Mouse (Mus musculus) forebrain, embryonic 10.5 days (tissue): ENCODE results near the gene Dgkg. TPM values are rescaled to one million over a fixed set of nuclear protein-coding genes. Genes with fewer than 3 reads are reported as not detected.

Source experiments
- DNase-seq: peaks from one replicate; pipeline ENCODE4 v3.0.0-alpha.2; 2017; ENCODE audit warnings: low spot score; ENCODE audit errors: extremely low spot score
- H3K27ac ChIP-seq: fragments of 300-500 bp; sonication (generic); 2 replicates; pipeline ENCODE4 v1.5.1; 2016; ENCODE audit warnings: mild to moderate bottlenecking
- H3K27me3 ChIP-seq: fragments of 300-500 bp; sonication (generic); 2 replicates; pipeline ENCODE4 v1.6.1; 2016; ENCODE audit warnings: mild to moderate bottlenecking; ENCODE audit not compliant: poor library complexity, severe bottlenecking
- H3K36me3 ChIP-seq: fragments of 300-500 bp; sonication (generic); replicated peaks from 2 replicates; pipeline ENCODE4 v1.6.1; 2016; ENCODE audit warnings: mild to moderate bottlenecking, moderate library complexity
- H3K4me1 ChIP-seq: fragments of 300-500 bp; sonication (generic); 2 replicates; pipeline ENCODE4 v1.6.1; 2016
- H3K4me3 ChIP-seq: fragments of 300-500 bp; sonication (generic); 2 replicates; pipeline ENCODE4 v1.5.1; 2016; ENCODE audit warnings: mild to moderate bottlenecking, moderate library complexity
- H3K9me3 ChIP-seq: fragments of 300-500 bp; sonication (generic); 2 replicates; pipeline ENCODE4 v1.6.1; 2016; ENCODE audit warnings: mild to moderate bottlenecking, moderate library complexity
- WGBS: fragments of 180-500 bp; shearing (Covaris S2); methylation state at CpG from one replicate; pipeline ENCODE4 v1.1.7; 2016; 5-methylcytosine and 5-hydroxymethylcytosine counted together
- polyA plus RNA-seq: library from polyadenylated mRNA; unstranded; fragments of >200 nt; fragmentation: Nextera tagmentation; extraction: Ambion mirVana; gene quantifications from 2 replicates; pipeline ENCODE4 v1.2.1, GENCODE M21; 2016

Gene Dgkg
- polyA plus RNA-seq, 1 experiment from 2014 or later = 0.15 TPM

DNA sequence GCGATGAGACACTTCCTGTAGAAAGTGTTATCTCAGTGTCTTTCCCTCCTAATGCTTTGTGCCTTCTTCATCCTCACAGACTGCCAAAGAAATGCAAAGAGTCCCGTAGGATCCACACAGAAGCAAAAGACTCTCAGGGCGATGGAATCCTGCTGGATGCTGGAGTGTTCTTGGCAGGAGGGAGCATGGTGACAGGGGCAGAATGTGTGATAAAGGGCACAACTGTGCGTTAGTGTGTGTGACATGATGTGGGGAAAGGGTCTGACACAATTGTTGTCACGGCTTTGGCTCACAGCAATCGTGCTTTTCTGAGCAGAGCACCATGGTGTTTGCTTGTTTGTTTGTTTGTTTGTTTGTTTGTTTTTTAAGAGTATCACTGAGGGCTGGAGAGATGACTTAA is 208.9 kb downstream of the Dgkg start:
- WGBS = 89% methylated on average over 6 of the region's 6 CpGs
- H3K4me3 ChIP-seq = no peak overlapping the region

DNA sequence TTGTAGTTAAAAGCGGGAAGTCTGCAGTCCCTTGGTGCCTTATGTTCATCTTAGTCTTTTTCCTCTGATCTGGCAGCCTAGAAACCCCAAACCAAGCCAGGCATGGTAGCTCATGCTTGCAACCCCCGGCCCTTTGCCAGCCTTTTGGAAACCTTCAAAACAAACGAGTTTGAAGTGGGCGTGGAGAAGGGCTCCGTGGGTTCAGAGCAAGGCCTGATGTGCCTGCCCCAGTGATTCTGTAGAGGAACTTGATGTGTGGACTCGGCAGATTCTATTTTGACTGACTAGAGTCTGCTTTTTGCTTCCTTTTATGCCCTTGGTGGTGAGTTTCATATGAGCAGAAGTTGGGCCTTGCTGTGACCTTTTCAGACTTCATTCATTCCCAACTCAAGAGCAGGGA is 212.2 kb downstream of the Dgkg start:
- H3K4me1 ChIP-seq = peaks cover 42% of the 10 kb centered on the region
- DNase-seq = no peak
- WGBS = 71% methylated on average over 6 of the region's 6 CpGs
- no peak overlapping the region for H3K27ac ChIP-seq
- H3K27me3 ChIP-seq = peaks cover 46% of the 10 kb centered on the region
- no peaks in the 10 kb centered on the region for H3K36me3 ChIP-seq
- no peak overlapping the region for H3K4me3 ChIP-seq
- H3K9me3 ChIP-seq = no peaks in the 10 kb centered on the region

More for the DNA sequence above, 208.9 kb downstream of the Dgkg start:
- DNase-seq = no peak
- peaks cover 13% of the 10 kb centered on the region for H3K4me1 ChIP-seq
- no peaks in the 10 kb centered on the region for H3K36me3 ChIP-seq
- H3K27ac ChIP-seq = no peak overlapping the region
- H3K27me3 ChIP-seq = peaks cover 17% of the 10 kb centered on the region
- no peaks in the 10 kb centered on the region for H3K9me3 ChIP-seq

DNA sequence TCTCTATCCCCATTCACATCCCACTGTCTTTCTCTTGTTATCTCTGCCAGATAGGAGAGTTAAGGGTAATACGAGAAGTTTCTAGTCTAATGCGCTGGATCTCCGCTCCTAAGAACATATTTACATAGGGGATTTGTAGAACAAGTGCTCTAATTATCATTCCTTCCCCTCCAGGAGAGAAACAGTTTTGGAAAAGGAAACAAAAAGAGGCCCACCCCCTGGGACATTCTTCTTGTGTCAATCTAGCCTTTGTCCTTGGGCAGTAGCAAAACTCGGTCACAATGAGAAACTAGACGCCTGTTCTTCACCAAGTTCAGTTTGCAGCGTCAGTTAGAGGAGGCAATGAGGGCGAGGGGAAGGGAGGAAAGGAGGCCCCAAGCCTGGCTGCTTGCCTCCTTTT is 214.8 kb downstream of the Dgkg start:
- H3K4me1 ChIP-seq = peaks cover 58% of the 10 kb centered on the region
- H3K9me3 ChIP-seq = no peaks in the 10 kb centered on the region
- DNase-seq = no peak
- no peaks in the 10 kb centered on the region for H3K36me3 ChIP-seq
- no peak overlapping the region for H3K27ac ChIP-seq
- 25% methylated on average over 7 of the region's 7 CpGs for WGBS
- peaks cover 56% of the 10 kb centered on the region for H3K27me3 ChIP-seq
- no peak overlapping the region for H3K4me3 ChIP-seq

DNA sequence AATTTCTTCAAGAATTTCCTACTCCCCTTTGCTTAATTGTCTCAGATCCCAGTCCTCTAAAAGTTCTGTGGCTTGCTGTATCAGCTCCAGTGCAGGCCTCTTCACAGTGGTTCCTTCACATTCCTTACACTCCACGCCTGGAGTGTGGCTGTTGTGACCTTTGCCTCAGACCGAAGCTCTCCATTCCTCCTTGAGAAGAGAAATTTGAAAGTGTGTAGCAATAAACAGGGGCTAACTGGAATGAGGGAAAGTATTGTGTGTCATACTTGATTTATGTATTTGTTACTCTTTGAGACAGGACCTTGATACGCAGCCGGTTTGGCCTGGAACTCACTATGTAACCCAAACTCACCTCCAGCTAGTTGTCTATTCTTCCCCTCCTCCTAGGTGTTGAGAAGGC is 215.7 kb downstream of the Dgkg start:
- no peak for DNase-seq
- WGBS = 84% methylated on average over 4 of the region's 4 CpGs
- Histone ChIP-seq H3K4me3 (no peak overlapping the region), H3K9me3 (no peaks in the 10 kb centered on the region), H3K4me1 (peaks cover 65% of the 10 kb centered on the region), H3K36me3 (no peaks in the 10 kb centered on the region), H3K27me3 (peaks cover 65% of the 10 kb centered on the region), H3K27ac (no peak overlapping the region)

DNA sequence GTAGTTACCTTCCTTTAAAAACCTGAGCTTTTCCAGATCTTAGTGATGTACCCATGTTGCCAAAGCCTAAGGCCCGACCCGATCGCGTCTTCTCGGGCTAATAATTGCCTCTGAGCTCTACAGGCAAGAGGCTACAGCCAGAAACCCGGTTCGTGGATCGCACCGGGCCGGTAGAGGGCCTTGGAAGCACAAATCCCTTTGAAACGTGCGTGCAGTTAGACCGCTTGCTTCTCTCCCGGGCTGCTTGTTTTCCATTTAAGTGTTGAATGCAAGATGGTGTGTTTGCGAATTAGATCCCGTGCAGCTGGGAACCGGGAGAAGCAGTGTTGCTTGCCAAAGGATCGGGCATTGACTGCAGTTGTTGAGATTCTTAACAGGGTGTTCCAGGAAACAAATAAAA is 216.8 kb downstream of the Dgkg start:
- H3K4me1 ChIP-seq = peaks cover 68% of the 10 kb centered on the region

DNA sequence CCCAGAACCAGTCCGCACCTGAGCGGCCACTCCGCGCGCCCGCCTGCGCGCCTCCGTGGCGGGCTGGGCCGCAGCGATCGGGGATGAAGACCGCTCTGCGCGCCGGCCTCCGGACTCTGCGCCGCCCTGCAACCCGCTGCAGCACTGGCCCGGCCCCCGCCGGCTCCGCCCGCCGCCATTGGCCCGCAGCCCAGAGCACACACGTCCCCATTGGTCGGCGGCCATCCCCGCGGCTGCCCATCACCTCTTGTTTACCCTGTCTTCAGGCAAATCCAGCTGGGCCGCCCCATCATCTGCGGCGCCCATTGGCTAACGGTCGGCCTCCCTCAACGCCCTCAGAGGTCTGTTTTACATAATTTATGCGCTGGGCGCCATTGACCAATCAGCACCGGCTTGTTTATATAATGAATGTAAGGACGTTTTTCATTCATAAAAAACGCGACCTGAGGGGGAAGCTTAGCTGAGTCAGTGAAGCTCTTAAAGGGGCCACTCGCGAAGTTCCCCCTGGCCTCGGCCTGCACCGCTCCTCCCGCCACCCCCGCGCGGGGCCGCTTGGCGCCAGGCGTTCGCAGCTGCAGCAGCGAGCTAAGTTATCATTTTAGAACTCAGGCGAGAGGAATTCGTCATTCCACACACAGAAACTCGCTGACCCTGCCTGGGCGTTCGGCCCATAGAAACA is 217.4 kb downstream of the Dgkg start, which contains the start of gene Etv5:
Gene Etv5 (minus strand): TSS at position 221 of the 679 bp plus-strand sequence.
- under 1% methylated on average over 63 of the region's 63 CpGs for WGBS

More for the DNA sequence above, 216.8 kb downstream of the Dgkg start:
- Histone ChIP-seq H3K9me3 (no peaks in the 10 kb centered on the region), H3K27me3 (peaks cover 75% of the 10 kb centered on the region), H3K4me3 (peak overlapping the region; percentile 84), H3K27ac (peak overlapping the region; percentile 78), H3K36me3 (peaks cover 6% of the 10 kb centered on the region; the same call in 1 of the 2 replicates)
- under 1% methylated on average over 18 of the region's 18 CpGs for WGBS
- DNase-seq = peak; percentile 68

DNA sequence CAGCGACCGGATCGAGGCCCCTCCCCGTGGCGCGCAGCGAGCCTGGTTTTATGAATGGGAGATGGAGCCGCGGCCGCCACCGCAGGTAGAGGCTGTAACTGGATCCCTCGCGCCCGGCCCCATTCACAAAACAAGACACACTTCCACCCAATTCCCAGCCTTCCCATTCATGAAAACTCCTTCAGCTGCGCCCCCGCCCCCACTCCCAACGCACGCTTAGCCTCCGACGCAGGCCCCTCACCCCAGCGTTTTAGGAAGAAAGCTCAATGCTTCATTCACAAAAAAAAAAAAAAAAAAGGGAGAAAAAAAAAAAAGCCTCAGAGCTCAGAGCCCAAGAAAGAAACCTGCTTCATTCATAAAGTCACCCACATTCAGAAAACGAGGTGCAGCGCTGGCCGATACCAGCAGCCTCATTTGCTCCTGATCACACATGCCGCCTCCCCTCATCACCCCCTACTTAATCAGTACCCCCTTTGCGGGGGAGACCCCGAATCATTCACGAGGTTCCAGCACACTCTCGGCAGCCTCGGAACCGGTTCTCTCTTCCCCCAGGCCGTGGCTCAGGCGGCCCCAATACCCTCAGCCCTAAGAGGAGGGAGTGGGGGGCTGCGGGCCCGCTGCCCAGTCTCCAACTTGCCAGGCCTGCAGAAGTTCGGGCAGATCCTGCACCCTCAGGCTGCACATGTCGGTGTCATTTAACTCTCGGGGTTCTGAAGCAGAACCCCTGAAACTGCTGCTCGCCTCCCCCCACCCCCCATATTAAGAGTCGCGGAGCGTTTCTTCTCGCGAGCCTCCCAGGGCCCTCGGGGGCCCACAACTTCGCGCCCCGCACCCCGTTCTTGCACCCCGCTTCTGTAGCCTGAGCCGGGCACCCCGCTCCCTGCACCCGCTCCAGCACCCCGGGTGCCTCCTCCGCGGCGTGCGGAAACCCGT is 218.3 kb downstream of the Dgkg start:
- peaks cover 73% of the 10 kb centered on the region for H3K4me1 ChIP-seq
- under 1% methylated on average over 59 of the region's 59 CpGs for WGBS
- peak overlapping the region; percentile 90 for H3K27ac ChIP-seq

More for the DNA sequence above, 217.4 kb downstream of the Dgkg start, which contains the start of gene Etv5:
- H3K36me3 ChIP-seq = peaks cover 8% of the 10 kb centered on the region; the same call in 1 of the 2 replicates
- peak; percentile 98 for DNase-seq
- peaks cover 80% of the 10 kb centered on the region for H3K27me3 ChIP-seq
- H3K9me3 ChIP-seq = no peaks in the 10 kb centered on the region
- peak within 1 kb of the TSS; percentile 84 for H3K4me3 ChIP-seq
- peak within 1 kb of the TSS; percentile 90 for H3K27ac ChIP-seq
- H3K4me1 ChIP-seq = peaks cover 70% of the 10 kb centered on the region

DNA sequence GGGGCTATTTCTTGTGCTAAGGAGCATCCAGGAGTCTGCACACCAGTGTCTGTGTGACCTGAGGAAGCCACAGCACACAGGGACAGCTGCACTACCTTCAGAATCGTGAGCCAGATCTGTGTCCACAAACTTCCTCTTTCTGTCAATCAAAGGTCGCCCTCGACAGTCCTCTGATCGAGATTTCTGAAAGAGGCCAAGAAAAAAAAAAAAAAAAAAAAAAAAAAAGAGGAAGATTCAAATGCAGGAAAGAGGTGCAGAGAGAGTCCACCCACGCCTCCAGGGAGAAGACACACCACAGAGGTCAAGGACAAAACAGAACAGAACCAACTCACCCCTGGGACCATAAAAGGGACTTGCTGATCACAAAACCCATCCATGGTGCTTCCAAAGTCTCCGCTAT is 220.9 kb downstream of the Dgkg start:
- peaks cover 61% of the 10 kb centered on the region for H3K4me1 ChIP-seq
- no peak for DNase-seq
- H3K36me3 ChIP-seq = peaks cover 12% of the 10 kb centered on the region; the same call in 1 of the 2 replicates
- peaks cover 77% of the 10 kb centered on the region for H3K27me3 ChIP-seq
- WGBS = 54% methylated on average over 6 of the region's 6 CpGs
- H3K27ac ChIP-seq = no peak overlapping the region
- no peak overlapping the region for H3K4me3 ChIP-seq
- H3K9me3 ChIP-seq = no peaks in the 10 kb centered on the region

More for the DNA sequence above, 218.3 kb downstream of the Dgkg start:
- Histone ChIP-seq H3K9me3 (no peaks in the 10 kb centered on the region), H3K4me3 (peak overlapping the region; percentile 84), H3K36me3 (peaks cover 8% of the 10 kb centered on the region; the same call in 1 of the 2 replicates), H3K27me3 (peaks cover 79% of the 10 kb centered on the region)
- DNase-seq = peak; percentile 92

DNA sequence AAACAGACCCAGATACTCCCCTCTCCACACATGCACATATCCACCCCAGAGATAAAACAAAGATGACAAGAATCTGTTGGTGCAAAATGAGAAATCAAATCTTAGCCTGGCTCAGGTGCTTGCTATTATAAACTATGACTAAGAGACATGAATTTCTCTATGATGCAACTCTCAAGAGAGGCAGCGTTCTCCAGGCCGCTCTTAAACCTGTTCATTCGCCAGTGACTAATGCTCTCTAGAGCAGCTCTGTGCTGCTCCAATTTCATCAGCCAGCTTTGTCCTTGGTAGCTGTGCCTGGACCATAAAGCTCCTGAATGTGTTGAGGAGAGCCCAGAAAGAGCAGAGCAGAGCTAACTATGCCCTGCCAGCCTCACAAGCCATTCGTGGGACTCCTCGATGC is 222.5 kb downstream of the Dgkg start:
- peaks cover 66% of the 10 kb centered on the region for H3K4me1 ChIP-seq
- H3K27me3 ChIP-seq = peaks cover 83% of the 10 kb centered on the region
- no peak overlapping the region for H3K27ac ChIP-seq
- WGBS = 49% methylated on average over 5 of the region's 5 CpGs
- no peak for DNase-seq
- no peaks in the 10 kb centered on the region for H3K9me3 ChIP-seq
- peaks cover 12% of the 10 kb centered on the region; the same call in 1 of the 2 replicates for H3K36me3 ChIP-seq
- no peak overlapping the region for H3K4me3 ChIP-seq

DNA sequence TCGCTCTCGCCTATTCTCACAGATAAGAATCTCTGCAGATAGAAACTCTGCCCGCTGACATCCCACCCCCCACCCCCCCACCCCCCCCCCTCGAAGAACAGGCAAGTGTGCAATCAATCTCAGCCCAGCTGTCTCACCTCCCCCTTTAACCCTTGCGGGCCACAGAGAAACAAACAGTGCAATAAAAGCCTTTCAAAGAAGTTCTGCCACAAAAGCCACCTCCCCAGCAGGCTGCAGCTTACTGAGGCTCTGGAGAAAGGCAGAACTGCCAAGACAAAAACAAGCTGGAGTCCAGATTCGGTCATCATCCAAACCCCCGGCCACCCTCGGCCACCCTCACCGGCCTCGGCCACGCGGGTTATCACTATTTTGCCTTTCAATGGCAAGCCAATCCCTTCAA is 223.1 kb downstream of the Dgkg start:
- H3K4me1 ChIP-seq = peaks cover 66% of the 10 kb centered on the region
- no peaks in the 10 kb centered on the region for H3K9me3 ChIP-seq
- H3K4me3 ChIP-seq = peak overlapping the region; percentile 28; the same call in 1 of the 2 replicates
- H3K36me3 ChIP-seq = peaks cover 12% of the 10 kb centered on the region; the same call in 1 of the 2 replicates
- H3K27ac ChIP-seq = peak overlapping the region; percentile 54; the same call in 1 of the 2 replicates
- DNase-seq = peak; percentile 42
- H3K27me3 ChIP-seq = peaks cover 83% of the 10 kb centered on the region
- WGBS = 14% methylated on average over 12 of the region's 12 CpGs

DNA sequence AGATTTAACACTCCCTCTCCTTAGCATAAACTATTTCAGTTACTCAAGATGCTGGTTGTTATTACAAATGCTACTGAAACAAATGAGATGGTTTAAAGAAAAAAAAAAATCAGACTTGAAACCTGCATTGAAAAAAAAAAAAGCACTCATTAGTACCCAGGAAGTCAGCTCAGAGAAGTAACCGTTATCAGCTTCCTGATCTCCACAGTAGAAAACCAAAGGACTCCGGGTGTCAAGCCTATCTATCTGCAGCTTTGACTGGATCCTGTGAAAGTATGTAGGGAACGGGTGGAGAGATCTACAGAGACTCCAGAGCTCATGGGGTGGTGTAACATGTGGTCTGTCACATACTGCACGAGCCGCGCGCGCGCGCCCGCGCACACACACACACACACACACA is 225.2 kb downstream of the Dgkg start:
- DNase-seq = no peak
- H3K27ac ChIP-seq = no peak overlapping the region
- peaks cover 68% of the 10 kb centered on the region for H3K4me1 ChIP-seq
- WGBS = 95% methylated on average over 12 of the region's 12 CpGs
- H3K4me3 ChIP-seq = no peak overlapping the region
- H3K9me3 ChIP-seq = no peaks in the 10 kb centered on the region
- peaks cover 78% of the 10 kb centered on the region for H3K27me3 ChIP-seq
- peaks cover 12% of the 10 kb centered on the region for H3K36me3 ChIP-seq

DNA sequence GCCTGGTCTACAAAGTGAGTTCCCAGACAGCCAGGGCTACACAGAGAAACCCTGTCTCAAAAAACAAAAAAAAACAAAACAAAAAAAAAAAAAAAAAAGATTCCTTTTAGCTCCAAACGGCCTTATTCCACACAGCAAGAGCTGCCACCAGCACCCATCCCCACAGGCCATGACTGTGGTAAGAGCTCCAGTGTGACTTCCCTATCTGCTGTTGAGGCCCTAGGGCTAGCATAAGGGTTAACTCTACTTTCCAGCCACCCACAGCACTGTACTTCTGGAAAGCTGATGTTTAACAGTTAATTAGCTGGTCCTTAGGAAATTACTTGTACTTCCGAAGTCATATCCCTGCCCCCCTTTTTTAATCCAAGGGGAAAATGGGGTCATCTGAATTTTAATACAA is 225.7 kb downstream of the Dgkg start:
- no peak for DNase-seq
- H3K4me3 ChIP-seq = no peak overlapping the region
- WGBS = 85% methylated on average over 2 of the region's 2 CpGs
- peaks cover 75% of the 10 kb centered on the region for H3K27me3 ChIP-seq
- no peak overlapping the region for H3K27ac ChIP-seq
- peaks cover 12% of the 10 kb centered on the region for H3K36me3 ChIP-seq
- peaks cover 67% of the 10 kb centered on the region for H3K4me1 ChIP-seq
- no peaks in the 10 kb centered on the region for H3K9me3 ChIP-seq
